Mouse (Mus musculus) thymus, adult 2 months (tissue): ENCODE measurements at regions not wholly inside any gene's neighbourhood (a gene's known extent, or its start where the extent isn't known, plus 50 kb on each side); places are given as distances from the start of the nearest gene placed in this dataset.
"Not testable (repeated sequence)": the region's sequence is repeated elsewhere in the genome, so short reads cannot be mapped to it uniquely, and the experiment has no call there.

Source experiments
- DNase-seq: peaks from one replicate; pipeline ENCODE4 v3.0.0; 2021
- H3K27ac ChIP-seq: fragments of 200-500 bp; 2 replicates; pipeline ENCODE4 v1.5.1; 2012; ENCODE audit warnings: low read length, control low read depth; ENCODE audit not compliant: control insufficient read depth, insufficient read depth
- H3K27me3 ChIP-seq: fragments of 200-500 bp; 2 replicates; pipeline ENCODE4 v1.6.1; 2012; ENCODE audit warnings: mild to moderate bottlenecking, low read length, moderate library complexity, mixed read lengths; ENCODE audit not compliant: control insufficient read depth, insufficient read depth
- H3K36me3 ChIP-seq: fragments of 200-500 bp; 2 replicates; pipeline ENCODE4 v1.6.1; 2012; ENCODE audit warnings: mild to moderate bottlenecking, low read length, moderate library complexity; ENCODE audit not compliant: control insufficient read depth, insufficient read depth
- H3K4me1 ChIP-seq: fragments of 200-500 bp; replicated peaks from 2 replicates; pipeline ENCODE4 v1.6.1; 2012; ENCODE audit warnings: low read length; ENCODE audit not compliant: control insufficient read depth, insufficient read depth
- H3K4me3 ChIP-seq: fragments of 200-500 bp; 2 replicates; pipeline ENCODE4 v1.5.1; 2012; ENCODE audit warnings: mild to moderate bottlenecking, low read length, control low read depth, moderate library complexity; ENCODE audit not compliant: control insufficient read depth, insufficient read depth
- CTCF ChIP-seq: fragments of 200-500 bp; IDR thresholded peaks from 2 replicates; pipeline ENCODE4 v1.5.1; 2012; ENCODE audit warnings: mild to moderate bottlenecking, control low read depth, low read length, moderate library complexity, borderline replicate concordance; ENCODE audit not compliant: control insufficient read depth, poor library complexity, insufficient read depth; ENCODE audit errors: extremely low read depth
- POLR2A ChIP-seq: fragments of 200-500 bp; IDR thresholded peaks from 2 replicates; pipeline ENCODE4 v1.6.1; 2012; ENCODE audit warnings: mild to moderate bottlenecking, low read length, control low read depth, moderate library complexity; ENCODE audit not compliant: control insufficient read depth, poor library complexity, insufficient read depth; ENCODE audit errors: extremely low read depth
- WGBS: fragments of 180-500 bp; shearing (Covaris S2); methylation state at CpG from one replicate; pipeline ENCODE4 v1.1.7; 2018; 5-methylcytosine and 5-hydroxymethylcytosine counted together

DNA sequence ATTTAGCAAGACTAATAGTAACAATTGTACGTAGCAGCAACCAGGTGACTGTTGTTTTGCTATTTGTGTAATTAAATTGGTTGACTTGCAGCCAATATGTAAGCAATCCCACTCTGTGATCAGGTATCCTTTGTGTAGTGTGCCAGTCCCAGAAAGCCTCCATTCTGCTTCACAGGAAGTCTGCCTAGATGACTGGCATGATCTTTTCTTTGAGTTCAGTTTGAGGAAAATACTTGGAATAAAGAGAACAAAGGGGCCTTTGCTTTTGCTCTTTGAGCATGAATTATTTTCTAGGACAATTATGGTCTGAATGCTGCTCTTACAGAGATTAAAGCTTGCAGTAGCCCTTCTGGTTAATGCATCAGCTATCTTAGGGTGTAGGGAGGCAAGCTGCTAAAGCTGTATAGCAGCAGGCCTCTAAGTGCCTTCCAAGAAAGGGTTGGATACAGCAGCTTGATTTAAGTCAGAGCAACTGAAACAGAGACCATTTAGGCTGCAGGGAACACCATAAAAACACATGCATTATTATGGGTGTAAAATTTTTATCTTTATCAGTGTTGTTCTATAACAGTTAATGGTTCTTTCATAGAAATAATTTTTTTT lies 271.3 kb upstream of the Slc39a10 start:
- Histone ChIP-seq H3K36me3 (no peaks in the 10 kb centered on the region), H3K4me3 (no peak overlapping the region), H3K4me1 (no peaks in the 10 kb centered on the region), H3K27ac (no peak overlapping the region), H3K27me3 (no peaks in the 10 kb centered on the region)
- WGBS = 85% methylated on average over 1 of the region's 1 CpGs
- no peak for DNase-seq
- TF ChIP-seq CTCF (no peak), POLR2A (no peak)

- not testable (repeated sequence) for H3K4me1 ChIP-seq, DNase-seq, H3K27me3 ChIP-seq, H3K36me3 ChIP-seq, H3K27ac ChIP-seq, H3K4me3 ChIP-seq
Observed at GRCm38 (mm10) chr1:47130031-47130430, 237.4 kb upstream of the Slc39a10 start.

DNA sequence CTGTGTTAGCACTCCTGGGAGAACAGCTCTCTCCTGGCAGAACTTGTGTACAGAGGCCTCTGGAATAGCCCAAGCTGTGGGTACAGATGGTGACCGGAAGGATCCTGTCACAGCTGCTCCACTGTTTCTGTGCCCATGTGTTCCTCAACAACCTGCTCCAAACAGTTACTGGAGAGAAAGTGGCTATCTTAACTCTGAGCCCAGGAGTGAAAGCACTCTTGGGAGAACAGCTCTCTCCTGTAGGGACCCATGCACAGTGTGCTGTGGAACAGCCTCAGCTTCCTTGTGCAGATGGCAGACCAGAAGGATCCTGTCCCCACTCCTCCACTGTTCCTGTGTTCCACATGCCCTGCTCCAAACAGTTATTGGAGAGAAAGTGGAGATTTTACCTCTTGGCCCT lies 227.0 kb upstream of the Slc39a10 start:
- Histone ChIP-seq H3K4me3 (no peak overlapping the region), H3K27me3 (no peaks in the 10 kb centered on the region), H3K4me1 (no peaks in the 10 kb centered on the region), H3K27ac (no peak overlapping the region), H3K36me3 (no peaks in the 10 kb centered on the region)
- TF ChIP-seq POLR2A (no peak), CTCF (no peak)
- DNase-seq = no peak
- 94% methylated on average over 1 of the region's 1 CpGs for WGBS

DNA sequence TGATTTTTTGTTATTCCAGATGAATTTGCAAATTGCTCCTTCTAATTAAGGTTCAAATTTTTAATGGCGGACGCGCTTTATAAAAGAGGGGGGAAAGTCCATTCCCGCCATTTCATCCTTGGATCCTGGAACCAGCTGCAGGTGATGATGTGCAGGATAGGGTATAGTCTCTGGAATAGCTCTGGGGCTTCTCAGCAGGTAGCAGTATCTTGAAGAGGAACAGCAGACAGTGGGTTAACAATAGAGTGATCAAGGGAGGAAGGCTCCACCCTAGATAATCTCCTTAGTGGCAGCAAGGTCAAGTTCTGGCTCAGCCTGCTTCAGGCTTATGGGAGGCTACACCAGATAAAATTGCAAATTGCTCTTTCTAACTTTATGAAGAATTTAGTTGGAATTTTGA lies 224.0 kb upstream of the Slc39a10 start:
- not testable (repeated sequence) for H3K4me3 ChIP-seq, H3K27ac ChIP-seq, H3K4me1 ChIP-seq, H3K27me3 ChIP-seq, DNase-seq, H3K36me3 ChIP-seq
- WGBS = 95% methylated on average over 4 of the region's 4 CpGs

DNA sequence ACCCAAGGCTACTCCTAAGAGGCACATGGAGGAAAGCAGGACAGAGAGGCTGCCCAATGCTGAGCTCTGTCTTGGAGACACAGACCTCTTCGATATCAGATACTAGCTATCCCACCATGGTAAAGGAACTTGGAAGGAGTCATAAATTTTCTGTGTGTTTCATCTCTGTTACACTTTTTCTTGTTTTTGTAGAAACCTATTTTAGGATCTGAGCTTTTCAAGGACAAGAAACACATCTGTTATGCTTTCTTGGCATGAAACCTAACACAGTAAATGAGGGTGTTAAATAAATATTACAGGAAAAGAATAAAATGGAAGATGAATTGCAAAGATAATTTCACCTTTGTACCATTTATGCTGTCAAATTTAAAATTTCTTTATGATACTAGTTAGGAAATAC lies 219.8 kb upstream of the Slc39a10 start:
- no peaks in the 10 kb centered on the region for H3K36me3 ChIP-seq
- no peak for TF ChIP-seq POLR2A
- no peak for TF ChIP-seq CTCF
- H3K27me3 ChIP-seq = no peaks in the 10 kb centered on the region
- H3K27ac ChIP-seq = no peak overlapping the region
- DNase-seq = no peak
- no peaks in the 10 kb centered on the region for H3K4me1 ChIP-seq
- H3K4me3 ChIP-seq = no peak overlapping the region
- 90% methylated on average over 1 of the region's 1 CpGs for WGBS

DNA sequence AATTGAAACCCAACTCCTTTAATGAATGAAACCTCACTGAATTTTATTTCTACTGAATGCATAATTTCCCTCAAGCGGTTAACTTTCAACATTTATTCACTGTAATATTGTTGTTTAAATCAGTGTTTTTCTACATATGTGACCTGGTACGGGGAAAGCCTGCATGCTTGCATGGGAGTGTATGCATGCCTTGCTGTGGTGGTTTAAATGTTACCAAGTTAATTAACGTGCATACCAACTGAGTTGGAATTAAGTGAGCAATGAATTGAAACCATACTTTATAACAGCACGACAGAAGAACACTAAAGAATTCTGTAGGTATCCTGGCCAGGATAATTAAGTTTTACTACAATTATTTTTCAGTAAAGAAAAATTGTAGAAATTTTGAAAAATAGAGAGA lies 211.4 kb upstream of the Slc39a10 start:
- Histone ChIP-seq H3K27me3 (no peaks in the 10 kb centered on the region), H3K4me1 (no peaks in the 10 kb centered on the region), H3K27ac (no peak overlapping the region), H3K36me3 (no peaks in the 10 kb centered on the region), H3K4me3 (no peak overlapping the region)
- no peak for DNase-seq
- TF ChIP-seq CTCF (no peak), POLR2A (no peak)
- 97% methylated on average over 4 of the region's 4 CpGs for WGBS

- H3K4me1 ChIP-seq = no peaks in the 10 kb centered on the region
- no peak overlapping the region for H3K27ac ChIP-seq
- TF ChIP-seq POLR2A = no peak
- TF ChIP-seq CTCF = no peak
- no peak for DNase-seq
- no peaks in the 10 kb centered on the region for H3K27me3 ChIP-seq
- no peaks in the 10 kb centered on the region for H3K36me3 ChIP-seq
- 88% methylated on average over 6 of the region's 6 CpGs for WGBS
- H3K4me3 ChIP-seq = no peak overlapping the region
Observed at GRCm38 (mm10) chr1:47103321-47103988, 210.8 kb upstream of the Slc39a10 start.
